Mouse (Mus musculus): ENCODE data around the gene Tbc1d2.

Tbc1d2 gene

DNA sequence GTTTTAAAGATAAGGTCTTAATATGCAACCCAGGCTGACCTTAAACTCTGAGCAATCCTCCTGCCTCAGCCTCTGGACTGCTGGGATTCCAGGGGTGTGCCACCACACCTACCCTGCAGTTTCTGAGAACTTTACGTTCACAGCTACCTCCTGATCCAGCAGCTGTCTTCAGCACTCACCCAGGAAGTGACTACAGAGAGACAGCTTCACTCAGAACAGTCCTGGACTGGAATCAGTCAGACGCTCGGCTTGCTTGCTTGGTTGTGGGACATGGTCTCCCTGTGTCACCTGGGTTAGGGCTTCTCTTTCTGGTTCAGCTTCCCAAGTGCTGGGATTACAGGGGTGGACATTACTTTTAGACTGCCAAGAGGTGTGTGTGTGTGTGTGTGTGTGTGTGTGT, 93.1 kb downstream of the Tbc1d2 start:
- no peak for DNase-seq (ENCODE audit: low read depth, low spot score)

DNA sequence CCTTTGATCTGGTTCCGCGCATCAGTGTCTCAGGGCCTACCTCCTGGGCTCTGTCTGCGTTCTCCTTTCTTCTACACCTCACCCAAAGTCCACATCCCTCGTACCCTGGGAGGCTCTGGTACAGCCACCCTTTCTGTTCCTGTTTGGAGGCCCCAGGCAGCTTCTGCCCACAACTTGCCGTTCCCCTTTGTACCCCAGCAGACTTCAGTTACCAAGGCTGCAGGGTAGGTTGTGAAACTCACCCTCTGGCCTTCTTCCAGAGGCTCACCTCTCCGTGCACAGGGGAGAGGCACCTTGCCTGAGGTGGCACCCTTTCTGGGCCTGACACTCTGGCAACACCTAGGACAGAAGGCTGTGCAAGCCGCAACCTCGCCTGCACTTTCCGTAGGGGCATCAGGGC, 94.2 kb downstream of the Tbc1d2 start:
- DNase-seq (ENCODE audit: low read depth, low spot score) = peak; percentile 62

Data from A20 (cell line).